Mouse (Mus musculus): ENCODE results near the gene Glo1. TPM values are rescaled to one million over a fixed set of nuclear protein-coding genes. Genes with fewer than 3 reads are reported as not detected.
"Not testable (repeated sequence)": the region's sequence is repeated elsewhere in the genome, so short reads cannot be mapped to it uniquely, and the experiment has no call there.

Glo1 gene
- polyA plus RNA-seq, 2 experiments, result 87.9 to 214 TPM

DNA sequence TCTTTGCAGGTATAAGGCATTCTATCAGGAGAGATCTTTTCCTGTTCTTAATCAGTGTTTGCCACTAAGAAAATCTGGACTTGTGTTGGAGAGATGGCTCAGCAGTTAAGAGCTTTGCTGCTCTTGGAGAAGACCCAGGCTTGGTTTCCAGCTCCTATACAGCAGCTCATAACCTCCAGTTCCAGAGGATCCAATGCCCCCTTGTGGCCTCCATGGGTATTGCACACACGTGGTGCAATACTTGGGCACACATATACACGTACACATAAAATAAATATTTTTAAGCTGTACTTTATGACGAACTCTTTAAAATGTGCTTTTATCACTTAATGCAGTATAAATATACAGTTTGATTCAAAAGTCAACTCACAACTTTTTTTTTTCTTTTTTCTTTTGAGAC is 22.1 kb upstream of the Glo1 start:
- ATAC-seq (ENCODE audit: low FRiP score, low read depth) (no peak), DNase-seq (ENCODE audit: low spot score) (no peak)
- peaks cover 4% of the 10 kb centered on the region; the same call in 1 of the 2 replicates for H3K9me3 ChIP-seq (ENCODE audit: control insufficient read depth, low read length)
- H3K27me3 ChIP-seq (ENCODE audit: control insufficient read depth, insufficient read depth, low read length), result no peaks in the 10 kb centered on the region
- H3K4me1 ChIP-seq (ENCODE audit: control insufficient read depth, insufficient read depth, low read length), result no peaks in the 10 kb centered on the region
- H3K4me3 ChIP-seq (replicated peaks; ENCODE audit: low read length), result no peak overlapping the region
- TF ChIP-seq POLR2A (IDR thresholded peaks at IDR 0.05; ENCODE audit: borderline replicate concordance, extremely low read depth, insufficient read depth, insufficient read length), result no peak
- H3K27ac ChIP-seq (replicated peaks; ENCODE audit: low read depth, low read length), result no peak overlapping the region
- no peak overlapping the region for H3K4me2 ChIP-seq (replicated peaks; ENCODE audit: low read depth, low read length, severe bottlenecking)
- H3K9ac ChIP-seq (ENCODE audit: low read depth, low read length, severe bottlenecking), result no peak overlapping the region
- no peaks in the 10 kb centered on the region for H3K36me3 ChIP-seq (ENCODE audit: control insufficient read depth, insufficient read depth, low read length)
- WGBS, result 98% methylated on average over 3 of the region's 3 CpGs

DNA sequence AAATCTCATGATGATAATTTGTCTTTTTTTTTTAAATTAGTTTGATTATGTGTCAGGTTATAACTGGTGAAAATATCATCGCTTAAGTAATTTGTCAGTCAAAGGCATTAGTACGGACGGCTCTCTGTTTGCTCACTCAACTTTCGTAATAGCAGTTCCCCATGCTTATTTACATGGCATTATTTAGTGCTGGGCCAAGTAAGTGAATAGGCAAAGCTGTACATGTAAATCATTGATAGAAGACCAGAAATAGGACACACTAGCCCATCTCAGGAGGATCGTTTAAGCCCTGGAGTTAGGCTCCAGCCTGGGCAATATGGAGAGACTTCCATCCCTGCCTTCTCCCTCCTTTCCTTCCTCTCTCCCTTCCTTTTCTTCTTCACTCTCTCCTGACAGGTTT is 14.2 kb upstream of the Glo1 start:
- no peak for TF ChIP-seq POLR2A (IDR thresholded peaks at IDR 0.05; ENCODE audit: borderline replicate concordance, extremely low read depth, insufficient read depth, insufficient read length)

DNA sequence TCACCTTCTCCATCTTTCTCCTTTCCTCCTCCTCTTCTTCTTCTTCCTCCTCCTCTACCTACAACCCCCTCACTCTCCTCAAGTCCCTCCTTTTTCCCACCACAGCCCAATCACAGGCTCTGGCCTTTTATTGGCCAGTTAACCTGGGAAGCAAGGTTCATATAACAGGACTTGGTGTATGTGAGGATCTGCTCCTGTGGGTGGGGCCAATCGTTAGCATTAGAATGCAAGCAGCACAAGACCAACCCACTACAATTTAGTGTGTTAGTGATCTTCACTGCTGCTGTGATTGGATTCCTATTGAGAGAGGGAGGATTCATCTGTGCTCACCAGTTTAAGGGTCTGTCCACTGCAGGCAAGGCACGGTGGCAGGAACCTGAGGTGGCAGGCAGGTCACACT is 12.3 kb upstream of the Glo1 start:
- no peaks in the 10 kb centered on the region for H3K9me3 ChIP-seq (ENCODE audit: control insufficient read depth, low read length)
- H3K4me2 ChIP-seq (replicated peaks; ENCODE audit: low read depth, low read length, severe bottlenecking), result no peak overlapping the region
- no peak for TF ChIP-seq POLR2A (IDR thresholded peaks at IDR 0.05; ENCODE audit: borderline replicate concordance, extremely low read depth, insufficient read depth, insufficient read length)
- no peak overlapping the region for H3K4me3 ChIP-seq (replicated peaks; ENCODE audit: low read length)
- H3K9ac ChIP-seq (ENCODE audit: low read depth, low read length, severe bottlenecking), result no peak overlapping the region
- no peaks in the 10 kb centered on the region for H3K4me1 ChIP-seq (ENCODE audit: control insufficient read depth, insufficient read depth, low read length)
- no peaks in the 10 kb centered on the region for H3K36me3 ChIP-seq (ENCODE audit: control insufficient read depth, insufficient read depth, low read length)
- WGBS, result 31% methylated on average over 2 of the region's 2 CpGs
- DNase-seq (ENCODE audit: low spot score), result no peak
- no peaks in the 10 kb centered on the region for H3K27me3 ChIP-seq (ENCODE audit: control insufficient read depth, insufficient read depth, low read length)
- no peak for ATAC-seq (ENCODE audit: low FRiP score, low read depth)
- no peak overlapping the region for H3K27ac ChIP-seq (replicated peaks; ENCODE audit: low read depth, low read length)

More for the DNA sequence above, 14.2 kb upstream of the Glo1 start:
- Histone ChIP-seq H3K27me3 (ENCODE audit: control insufficient read depth, insufficient read depth, low read length) (no peaks in the 10 kb centered on the region), H3K36me3 (ENCODE audit: control insufficient read depth, insufficient read depth, low read length) (no peaks in the 10 kb centered on the region), H3K4me2 (replicated peaks; ENCODE audit: low read depth, low read length, severe bottlenecking) (no peak overlapping the region), H3K9me3 (ENCODE audit: control insufficient read depth, low read length) (no peaks in the 10 kb centered on the region), H3K27ac (replicated peaks; ENCODE audit: low read depth, low read length) (no peak overlapping the region), H3K4me1 (ENCODE audit: control insufficient read depth, insufficient read depth, low read length) (no peaks in the 10 kb centered on the region), H3K4me3 (replicated peaks; ENCODE audit: low read length) (no peak overlapping the region), H3K9ac (ENCODE audit: low read depth, low read length, severe bottlenecking) (no peak overlapping the region)
- DNase-seq (ENCODE audit: low spot score) (no peak), ATAC-seq (ENCODE audit: low FRiP score, low read depth) (no peak)
- WGBS, result 94% methylated on average over 5 of the region's 5 CpGs

DNA sequence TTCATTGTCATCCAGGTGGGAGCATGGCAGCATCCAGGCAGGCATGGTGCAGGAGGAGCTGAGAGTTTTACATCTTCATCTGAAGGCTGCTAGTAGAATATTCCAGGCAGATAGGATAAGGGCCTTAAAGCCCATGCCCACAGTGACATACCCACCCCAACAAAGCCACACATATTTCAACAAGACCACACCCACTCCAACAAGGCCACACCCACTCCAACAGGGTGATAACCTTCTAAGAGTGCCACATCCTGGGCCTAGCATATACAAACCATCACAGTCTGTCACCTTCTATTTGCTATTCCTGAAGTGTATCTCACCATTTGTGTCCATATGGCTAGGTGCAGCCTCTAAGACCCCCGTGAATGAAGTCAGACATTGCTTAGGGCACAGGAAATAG is 11.0 kb upstream of the Glo1 start:
- H3K27me3 ChIP-seq (ENCODE audit: control insufficient read depth, insufficient read depth, low read length), result no peaks in the 10 kb centered on the region
- H3K4me3 ChIP-seq (replicated peaks; ENCODE audit: low read length), result no peak overlapping the region
- H3K9ac ChIP-seq (ENCODE audit: low read depth, low read length, severe bottlenecking), result no peak overlapping the region
- WGBS, result 56% methylated on average over 1 of the region's 1 CpGs
- H3K9me3 ChIP-seq (ENCODE audit: control insufficient read depth, low read length), result no peaks in the 10 kb centered on the region
- ATAC-seq (ENCODE audit: low FRiP score, low read depth) (no peak), DNase-seq (ENCODE audit: low spot score) (no peak)
- no peaks in the 10 kb centered on the region for H3K4me1 ChIP-seq (ENCODE audit: control insufficient read depth, insufficient read depth, low read length)
- no peak overlapping the region for H3K27ac ChIP-seq (replicated peaks; ENCODE audit: low read depth, low read length)
- TF ChIP-seq POLR2A (IDR thresholded peaks at IDR 0.05; ENCODE audit: borderline replicate concordance, extremely low read depth, insufficient read depth, insufficient read length), result no peak
- no peaks in the 10 kb centered on the region for H3K36me3 ChIP-seq (ENCODE audit: control insufficient read depth, insufficient read depth, low read length)
- H3K4me2 ChIP-seq (replicated peaks; ENCODE audit: low read depth, low read length, severe bottlenecking), result no peak overlapping the region

DNA sequence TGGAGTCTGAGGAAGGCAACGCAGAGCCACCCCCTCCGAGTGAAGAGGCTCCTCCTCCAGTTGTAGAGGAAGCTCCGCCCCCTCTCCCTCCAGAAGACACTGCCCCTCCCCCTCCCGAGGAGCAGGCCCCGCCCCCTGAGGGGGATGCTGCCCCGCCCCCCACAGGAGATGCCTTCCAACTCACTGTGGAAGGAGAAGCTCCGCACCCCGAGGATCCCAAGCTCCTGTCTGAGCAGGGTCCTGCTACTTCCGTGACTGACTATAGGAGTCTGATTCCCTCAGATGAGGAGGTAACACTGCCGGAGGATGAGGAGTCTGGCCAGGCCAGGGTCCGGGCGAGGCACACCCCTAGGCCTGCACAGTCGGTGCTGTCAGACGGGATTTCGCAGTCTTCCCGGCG is 8.7 kb upstream of the Glo1 start:
- TF ChIP-seq POLR2A (IDR thresholded peaks at IDR 0.05; ENCODE audit: borderline replicate concordance, extremely low read depth, insufficient read depth, insufficient read length), result no peak
- ATAC-seq (ENCODE audit: low FRiP score, low read depth) (no peak), DNase-seq (ENCODE audit: low spot score) (peak; percentile 25)
- Histone ChIP-seq H3K27ac (replicated peaks; ENCODE audit: low read depth, low read length) (no peak overlapping the region), H3K9me3 (ENCODE audit: control insufficient read depth, low read length) (no peaks in the 10 kb centered on the region), H3K9ac (ENCODE audit: low read depth, low read length, severe bottlenecking) (no peak overlapping the region), H3K4me3 (replicated peaks; ENCODE audit: low read length) (peak overlapping the region; percentile 13), H3K4me1 (ENCODE audit: control insufficient read depth, insufficient read depth, low read length) (no peaks in the 10 kb centered on the region), H3K36me3 (ENCODE audit: control insufficient read depth, insufficient read depth, low read length) (no peaks in the 10 kb centered on the region), H3K4me2 (replicated peaks; ENCODE audit: low read depth, low read length, severe bottlenecking) (peak overlapping the region; percentile 39; the same call in 1 of the 2 replicates), H3K27me3 (ENCODE audit: control insufficient read depth, insufficient read depth, low read length) (no peaks in the 10 kb centered on the region)
- 17% methylated on average over 15 of the region's 17 CpGs for WGBS

DNA sequence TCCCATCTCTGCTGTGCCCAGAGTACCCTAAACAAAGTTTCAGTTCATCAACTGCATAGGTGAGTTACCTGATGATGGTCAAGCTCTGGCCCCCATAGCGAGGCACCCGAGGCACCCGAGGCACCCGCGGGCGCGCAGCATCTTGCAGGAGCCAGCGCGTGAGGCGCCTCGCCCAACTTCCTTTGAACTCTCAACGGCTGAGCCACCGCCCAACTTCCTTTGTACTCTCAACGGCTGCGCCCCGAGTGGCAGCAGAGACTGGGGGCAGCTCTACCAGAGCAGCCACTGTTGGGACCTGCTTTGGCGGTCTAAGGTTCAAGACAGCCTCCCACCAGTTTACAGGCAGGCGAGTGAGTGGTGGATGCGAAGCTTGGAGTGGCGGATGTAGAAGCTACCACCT is 2.5 kb downstream of the Glo1 start, which contains the start of gene Dnah8:
TSS of gene Dnah8 (plus strand) at position 223 of the 400 bp plus-strand sequence.
- ATAC-seq (ENCODE audit: low FRiP score, low read depth); H3K9me3 ChIP-seq (ENCODE audit: control insufficient read depth, low read length); H3K27me3 ChIP-seq (ENCODE audit: control insufficient read depth, insufficient read depth, low read length); H3K27ac ChIP-seq (replicated peaks; ENCODE audit: low read depth, low read length); H3K9ac ChIP-seq (ENCODE audit: low read depth, low read length, severe bottlenecking); H3K4me2 ChIP-seq (replicated peaks; ENCODE audit: low read depth, low read length, severe bottlenecking); H3K4me1 ChIP-seq (ENCODE audit: control insufficient read depth, insufficient read depth, low read length); DNase-seq (ENCODE audit: low spot score); H3K4me3 ChIP-seq (replicated peaks; ENCODE audit: low read length); H3K36me3 ChIP-seq (ENCODE audit: control insufficient read depth, insufficient read depth, low read length): not testable (repeated sequence)
- WGBS, result no CpG with 5 or more reads among the region's 20 CpGs

All from limb, embryonic 14.5 days (tissue).